Mouse (Mus musculus) forebrain, embryonic 12.5 days (tissue): ENCODE measurements at regions not wholly inside any gene's neighbourhood (a gene's known extent, or its start where the extent isn't known, plus 50 kb on each side); places are given as distances from the start of the nearest gene placed in this dataset.

Experiments
- ATAC-seq: fragments of 200-750 bp; cut with Nextera tagmentation; 2 replicates; pipeline ENCODE4 v1.8.0; 2017; ENCODE audit warnings: moderate TSS enrichment; ENCODE audit not compliant: low FRiP score
- H3K27ac ChIP-seq: fragments of 300-500 bp; sonication (generic); 2 replicates; pipeline ENCODE4 v1.5.1; 2016; ENCODE audit warnings: mild to moderate bottlenecking
- H3K27me3 ChIP-seq: fragments of 300-500 bp; sonication (generic); 2 replicates; pipeline ENCODE4 v1.6.1; 2016; ENCODE audit warnings: mild to moderate bottlenecking
- H3K36me3 ChIP-seq: fragments of 300-500 bp; sonication (generic); replicated peaks from 2 replicates; pipeline ENCODE4 v1.6.1; 2016; ENCODE audit warnings: mild to moderate bottlenecking
- H3K4me1 ChIP-seq: fragments of 300-500 bp; sonication (generic); 2 replicates; pipeline ENCODE4 v1.6.1; 2016
- H3K4me2 ChIP-seq: fragments of 300-500 bp; sonication (generic); 2 replicates; pipeline ENCODE4 v1.6.1; 2016; ENCODE audit warnings: mild to moderate bottlenecking, moderate library complexity
- H3K4me3 ChIP-seq: fragments of 300-500 bp; sonication (generic); replicated peaks from 2 replicates; pipeline ENCODE4 v1.5.1; 2016; ENCODE audit warnings: mild to moderate bottlenecking
- H3K9ac ChIP-seq: fragments of 300-500 bp; sonication (generic); 2 replicates; pipeline ENCODE4 v1.6.1; 2016; ENCODE audit warnings: mild to moderate bottlenecking
- H3K9me3 ChIP-seq: fragments of 300-500 bp; sonication (generic); 2 replicates; pipeline ENCODE4 v1.6.1; 2016
- WGBS: fragments of 180-500 bp; shearing (Covaris S2); methylation state at CpG from one replicate; pipeline ENCODE4 v1.1.7; 2016; 5-methylcytosine and 5-hydroxymethylcytosine counted together

DNA sequence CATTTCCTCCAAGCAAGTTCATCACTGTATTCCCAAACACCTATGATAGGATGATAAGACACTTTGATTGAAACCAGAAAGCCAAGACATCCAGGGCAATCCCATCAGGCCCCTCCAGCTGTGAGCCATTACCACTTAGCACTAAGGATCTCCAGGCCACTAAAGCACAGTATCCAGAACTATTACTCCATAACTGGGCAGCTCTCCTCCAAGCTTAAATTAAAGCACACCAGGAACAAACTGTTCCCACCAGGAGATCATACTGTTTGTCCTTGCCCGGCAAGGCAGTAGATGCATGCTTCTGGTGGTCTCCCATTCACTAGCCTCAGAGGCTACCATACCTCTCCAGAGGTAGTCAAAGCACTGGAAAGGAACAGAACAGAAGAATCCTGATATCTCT is 193.3 kb downstream of the Gm12728 start:
- Histone ChIP-seq H3K27ac (no peak overlapping the region), H3K9me3 (no peaks in the 10 kb centered on the region), H3K4me3 (no peak overlapping the region), H3K36me3 (no peaks in the 10 kb centered on the region), H3K27me3 (no peaks in the 10 kb centered on the region), H3K4me1 (no peaks in the 10 kb centered on the region), H3K9ac (no peak overlapping the region), H3K4me2 (no peak overlapping the region)
- 82% methylated on average over 1 of the region's 1 CpGs for WGBS
- ATAC-seq = no peak

DNA sequence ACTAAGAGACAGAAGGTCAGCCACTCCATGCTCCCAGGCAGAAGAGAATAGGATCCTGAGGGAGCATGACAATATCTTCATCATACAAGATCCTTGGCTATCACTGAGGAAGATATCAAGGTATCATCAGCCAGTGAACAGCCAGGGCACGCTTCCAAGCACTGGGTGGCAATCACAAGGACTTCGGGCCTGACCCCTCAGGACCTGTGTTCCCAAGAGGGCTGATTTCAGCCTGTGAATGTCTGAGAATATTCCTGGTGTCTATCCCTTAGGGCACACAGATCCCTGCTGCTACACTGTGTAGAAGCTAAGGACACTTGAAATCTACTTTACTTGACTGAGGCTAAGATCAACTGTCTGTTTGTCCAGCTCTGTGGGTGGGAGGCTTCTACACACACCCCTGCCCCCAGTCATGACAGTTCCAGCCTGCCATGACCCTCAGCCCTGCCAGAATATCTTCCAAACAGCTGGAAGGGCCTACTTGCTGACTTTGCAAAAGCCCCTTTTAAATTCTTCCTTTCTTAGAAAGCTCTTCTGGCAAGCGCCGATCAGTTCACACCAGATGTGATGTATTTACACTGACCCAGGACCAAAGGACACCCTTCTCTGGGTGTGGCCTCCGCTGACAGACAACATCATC is 198.4 kb downstream of the Gm12728 start:
- WGBS = 82% methylated on average over 5 of the region's 5 CpGs
- Histone ChIP-seq H3K4me1 (no peaks in the 10 kb centered on the region), H3K4me3 (no peak overlapping the region)

DNA sequence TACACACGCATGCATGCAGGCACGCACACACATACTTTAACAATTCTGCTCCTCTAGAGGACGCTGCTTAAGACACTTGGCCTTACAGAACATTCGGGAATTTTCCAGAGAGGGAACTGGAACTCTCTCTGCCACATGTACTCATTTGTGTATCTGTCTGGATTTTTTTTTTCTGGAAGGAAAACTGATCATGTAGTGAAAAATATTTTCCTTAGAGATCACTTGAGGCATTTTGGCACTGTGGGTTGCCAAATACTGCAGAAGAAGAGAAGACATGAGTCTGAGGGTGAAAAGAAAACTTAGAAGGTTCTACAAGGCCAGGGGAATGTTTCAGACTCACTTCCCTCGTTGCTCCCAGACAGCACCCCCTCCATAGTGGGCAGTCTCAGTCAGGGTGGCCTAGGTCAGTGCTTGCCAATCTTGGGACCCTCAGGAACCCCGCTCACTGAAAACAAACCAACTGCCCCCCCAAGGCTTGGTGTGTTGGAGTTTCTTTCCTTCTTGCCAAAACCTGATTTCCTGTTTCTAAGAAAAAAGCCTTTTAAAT is 203.0 kb downstream of the Gm12728 start:
- 82% methylated on average over 6 of the region's 6 CpGs for WGBS
- H3K4me1 ChIP-seq = peaks cover 7% of the 10 kb centered on the region; the same call in 1 of the 2 replicates
- no peaks in the 10 kb centered on the region for H3K27me3 ChIP-seq
- ATAC-seq = no peak
- H3K9me3 ChIP-seq = no peaks in the 10 kb centered on the region
- no peak overlapping the region for H3K9ac ChIP-seq
- no peak overlapping the region for H3K4me2 ChIP-seq
- no peak overlapping the region for H3K4me3 ChIP-seq
- no peak overlapping the region for H3K27ac ChIP-seq
- no peaks in the 10 kb centered on the region for H3K36me3 ChIP-seq

More for the DNA sequence above, 198.4 kb downstream of the Gm12728 start:
- ATAC-seq = no peak
- Histone ChIP-seq H3K36me3 (no peaks in the 10 kb centered on the region), H3K27me3 (no peaks in the 10 kb centered on the region), H3K9ac (no peak overlapping the region), H3K27ac (no peak overlapping the region), H3K9me3 (no peaks in the 10 kb centered on the region), H3K4me2 (no peak overlapping the region)

DNA sequence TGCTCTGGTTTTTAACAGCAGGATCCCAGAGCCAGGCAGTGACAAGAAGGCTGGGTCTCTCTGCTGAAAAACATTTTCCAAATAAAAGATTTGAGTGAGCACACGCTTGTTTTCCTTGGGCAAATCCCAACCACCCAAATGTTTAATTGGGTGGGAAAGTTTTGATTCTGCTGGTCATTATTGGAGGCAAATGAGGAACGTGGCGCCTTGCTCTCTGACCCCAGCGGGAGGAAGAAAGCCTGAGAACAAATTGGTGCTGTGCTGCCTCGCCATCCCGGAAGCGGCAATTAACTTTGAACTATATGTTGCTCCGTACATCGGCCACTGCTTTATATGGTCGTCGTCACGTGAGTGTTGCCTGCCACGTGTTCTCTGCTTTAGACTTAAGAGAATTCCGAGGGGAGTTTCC is 204.7 kb downstream of the Gm12728 start:
- H3K36me3 ChIP-seq = no peaks in the 10 kb centered on the region
- WGBS = 69% methylated on average over 14 of the region's 14 CpGs
- ATAC-seq = no peak
- H3K27ac ChIP-seq = no peak overlapping the region
- H3K9ac ChIP-seq = no peak overlapping the region
- H3K4me1 ChIP-seq = peaks cover 7% of the 10 kb centered on the region; the same call in 1 of the 2 replicates
- no peaks in the 10 kb centered on the region for H3K27me3 ChIP-seq
- H3K9me3 ChIP-seq = no peaks in the 10 kb centered on the region
- H3K4me2 ChIP-seq = no peak overlapping the region
- H3K4me3 ChIP-seq = no peak overlapping the region

DNA sequence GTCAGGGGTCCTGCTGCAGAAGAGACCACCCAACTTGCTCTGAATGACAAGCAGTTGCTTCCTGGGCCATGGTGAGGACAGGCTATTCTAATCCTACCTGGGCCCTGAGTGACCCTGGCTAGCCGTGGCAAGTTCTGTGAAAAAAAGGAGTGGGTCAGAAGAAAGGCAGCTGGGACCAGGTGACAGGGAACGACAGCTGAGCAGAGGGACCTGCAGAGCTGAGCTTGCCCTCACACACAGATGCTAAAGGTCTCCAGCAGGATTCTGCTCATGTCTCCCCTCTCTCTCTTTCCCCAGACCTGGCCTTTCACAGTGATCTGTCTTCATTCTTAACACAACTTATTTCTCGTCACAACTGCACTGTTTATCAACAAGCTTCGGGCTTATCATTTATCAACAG is 206.4 kb downstream of the Gm12728 start:
- no peaks in the 10 kb centered on the region for H3K27me3 ChIP-seq
- no peak overlapping the region for H3K4me3 ChIP-seq
- no peaks in the 10 kb centered on the region for H3K9me3 ChIP-seq
- H3K9ac ChIP-seq = no peak overlapping the region
- no peak overlapping the region for H3K4me2 ChIP-seq
- ATAC-seq = no peak
- H3K36me3 ChIP-seq = no peaks in the 10 kb centered on the region
- no peak overlapping the region for H3K27ac ChIP-seq
- peaks cover 7% of the 10 kb centered on the region; the same call in 1 of the 2 replicates for H3K4me1 ChIP-seq
- WGBS = 84% methylated on average over 4 of the region's 4 CpGs

DNA sequence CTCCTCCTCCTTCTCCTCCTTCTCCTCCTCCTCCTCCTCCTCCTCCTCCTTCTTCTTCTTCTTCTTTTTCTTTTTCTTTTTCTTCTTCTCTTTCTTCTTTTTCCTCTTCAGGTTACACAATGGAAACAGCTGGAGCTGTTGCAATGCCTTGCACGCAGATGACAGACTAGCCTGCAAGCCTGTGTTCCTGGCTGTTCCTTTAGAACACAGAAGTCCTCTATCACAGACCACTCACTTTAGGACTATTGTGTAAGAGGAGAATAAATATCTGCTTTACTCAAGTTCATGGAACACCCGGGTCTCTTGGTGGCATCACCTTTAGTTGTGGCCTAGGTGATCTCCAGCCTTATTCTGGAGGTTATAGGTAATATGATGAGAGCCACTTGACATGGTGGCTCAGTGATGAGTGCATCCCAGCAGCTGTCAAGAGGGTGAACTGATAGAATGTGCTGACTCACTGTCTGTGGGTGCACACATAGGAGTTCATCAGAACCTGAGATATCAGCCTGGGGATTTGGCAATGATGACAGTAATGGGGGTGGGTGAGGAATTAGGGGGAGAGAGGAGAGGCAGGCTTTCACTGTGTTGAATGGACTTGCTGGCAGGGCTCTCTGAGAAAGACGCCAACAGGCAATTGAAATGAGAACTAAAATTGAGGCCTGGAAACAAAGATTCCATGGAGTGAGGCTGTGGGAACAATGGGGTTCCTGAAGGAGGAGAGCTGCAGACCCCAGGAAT is 207.4 kb downstream of the Gm12728 start:
- H3K36me3 ChIP-seq = no peaks in the 10 kb centered on the region
- no peak overlapping the region for H3K4me2 ChIP-seq
- no peaks in the 10 kb centered on the region for H3K9me3 ChIP-seq
- no peak overlapping the region for H3K27ac ChIP-seq
- 57% methylated on average over 3 of the region's 3 CpGs for WGBS
- H3K4me3 ChIP-seq = no peak overlapping the region
- peaks cover 7% of the 10 kb centered on the region; the same call in 1 of the 2 replicates for H3K4me1 ChIP-seq
- ATAC-seq = no peak
- H3K27me3 ChIP-seq = no peaks in the 10 kb centered on the region
- H3K9ac ChIP-seq = no peak overlapping the region

DNA sequence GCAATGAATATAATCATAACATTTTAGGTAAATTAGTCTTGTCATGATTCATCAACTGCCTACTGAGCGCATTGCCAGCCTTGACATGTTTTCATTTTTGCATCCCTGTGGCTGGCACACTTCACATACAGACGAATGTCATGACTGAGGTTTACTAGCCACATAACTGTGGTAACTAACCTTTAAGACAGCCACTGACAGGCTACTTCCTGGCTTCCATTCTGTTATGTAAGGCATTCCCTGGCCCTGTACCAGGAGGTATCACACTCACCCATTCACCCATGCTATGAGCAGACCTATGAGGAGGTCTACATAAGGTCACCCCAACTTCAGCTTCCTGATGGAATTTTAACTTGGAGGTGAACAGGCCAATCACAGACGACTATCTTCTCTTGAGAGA is 212.8 kb downstream of the Gm12728 start:
- H3K36me3 ChIP-seq = no peaks in the 10 kb centered on the region
- H3K4me3 ChIP-seq = no peak overlapping the region
- ATAC-seq = no peak
- no peak overlapping the region for H3K9ac ChIP-seq
- no peak overlapping the region for H3K27ac ChIP-seq
- H3K9me3 ChIP-seq = no peaks in the 10 kb centered on the region
- peaks cover 2% of the 10 kb centered on the region; the same call in 1 of the 2 replicates for H3K4me1 ChIP-seq
- no peak overlapping the region for H3K4me2 ChIP-seq
- WGBS = 90% methylated on average over 3 of the region's 3 CpGs
- H3K27me3 ChIP-seq = no peaks in the 10 kb centered on the region

DNA sequence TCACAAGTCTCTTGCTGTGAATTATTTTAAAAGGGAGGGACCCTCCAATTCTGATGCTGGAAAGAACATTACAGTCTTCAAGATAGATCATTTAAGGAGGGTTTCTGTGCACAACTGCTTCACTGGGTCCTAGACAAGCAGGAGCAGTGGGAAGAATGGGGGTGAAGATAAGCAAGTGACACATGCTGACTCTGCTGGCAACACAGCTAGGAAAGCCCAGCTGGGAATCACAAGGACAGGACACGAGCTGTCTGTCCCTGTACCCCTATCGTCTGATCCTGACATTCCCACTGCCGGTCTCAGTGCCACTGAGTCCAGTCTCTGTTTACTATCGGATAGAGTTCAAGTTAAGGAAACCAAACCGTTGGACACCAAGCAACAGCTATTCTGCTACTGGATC is 216.3 kb downstream of the Gm12728 start:
- ATAC-seq = no peak
- H3K9me3 ChIP-seq = no peaks in the 10 kb centered on the region
- WGBS = 89% methylated on average over 5 of the region's 5 CpGs

DNA sequence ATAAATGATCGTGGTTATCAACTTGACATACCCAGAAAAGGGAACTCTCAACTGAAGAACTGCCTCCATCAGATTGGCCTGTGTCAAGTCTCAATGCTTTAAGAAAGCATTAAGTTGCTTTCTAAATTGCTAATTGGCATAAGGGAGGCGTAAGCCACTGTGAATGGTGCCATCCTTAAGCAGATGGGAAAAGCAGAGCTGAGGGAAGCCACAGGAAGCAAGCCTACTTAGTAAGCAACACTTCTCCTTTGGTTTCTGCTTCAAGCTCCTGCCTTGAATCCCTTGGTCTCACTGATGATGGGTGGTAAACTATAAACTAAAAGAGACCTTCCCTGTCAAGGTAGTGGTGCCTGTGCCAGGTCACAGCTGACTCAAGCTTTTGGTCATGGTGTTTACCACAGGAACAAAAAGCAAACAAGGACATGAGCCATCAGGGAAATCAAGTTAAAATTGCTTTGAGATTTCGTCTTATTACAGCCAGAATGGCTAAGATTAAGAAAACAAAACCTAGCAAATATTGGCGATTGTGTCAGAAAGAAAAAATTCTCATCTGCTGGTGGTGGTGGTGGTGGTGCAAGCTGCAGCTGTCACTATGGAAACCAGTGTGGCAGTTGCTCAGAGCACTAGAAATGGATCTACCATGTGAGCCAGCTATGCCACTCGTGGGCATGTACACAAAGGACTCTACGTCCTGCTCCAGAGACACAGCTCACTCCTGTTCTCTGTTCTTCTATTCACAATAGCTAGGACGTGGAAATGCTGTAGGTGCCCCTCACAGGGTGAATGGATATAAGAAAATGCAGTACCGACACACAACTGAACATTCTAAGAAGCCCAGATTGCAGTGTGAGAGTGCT is 217.9 kb downstream of the Gm12728 start:
- no peaks in the 10 kb centered on the region for H3K9me3 ChIP-seq
- no peak overlapping the region for H3K27ac ChIP-seq
- H3K27me3 ChIP-seq = no peaks in the 10 kb centered on the region
- no peak overlapping the region for H3K4me2 ChIP-seq
- 0 out of 2 replicates have a peak, but pooled peaks cover 3% of the 10 kb centered on the region for H3K4me1 ChIP-seq
- H3K36me3 ChIP-seq = no peaks in the 10 kb centered on the region
- 74% methylated on average over 8 of the region's 8 CpGs for WGBS
- no peak overlapping the region for H3K4me3 ChIP-seq
- H3K9ac ChIP-seq = no peak overlapping the region
- no peak for ATAC-seq

More for the DNA sequence above, 216.3 kb downstream of the Gm12728 start:
- H3K27ac ChIP-seq = no peak overlapping the region
- H3K4me3 ChIP-seq = no peak overlapping the region
- no peaks in the 10 kb centered on the region for H3K27me3 ChIP-seq
- no peaks in the 10 kb centered on the region for H3K36me3 ChIP-seq
- no peak overlapping the region for H3K9ac ChIP-seq
- no peak overlapping the region for H3K4me2 ChIP-seq
- 0 out of 2 replicates have a peak, but pooled peaks cover 3% of the 10 kb centered on the region for H3K4me1 ChIP-seq

DNA sequence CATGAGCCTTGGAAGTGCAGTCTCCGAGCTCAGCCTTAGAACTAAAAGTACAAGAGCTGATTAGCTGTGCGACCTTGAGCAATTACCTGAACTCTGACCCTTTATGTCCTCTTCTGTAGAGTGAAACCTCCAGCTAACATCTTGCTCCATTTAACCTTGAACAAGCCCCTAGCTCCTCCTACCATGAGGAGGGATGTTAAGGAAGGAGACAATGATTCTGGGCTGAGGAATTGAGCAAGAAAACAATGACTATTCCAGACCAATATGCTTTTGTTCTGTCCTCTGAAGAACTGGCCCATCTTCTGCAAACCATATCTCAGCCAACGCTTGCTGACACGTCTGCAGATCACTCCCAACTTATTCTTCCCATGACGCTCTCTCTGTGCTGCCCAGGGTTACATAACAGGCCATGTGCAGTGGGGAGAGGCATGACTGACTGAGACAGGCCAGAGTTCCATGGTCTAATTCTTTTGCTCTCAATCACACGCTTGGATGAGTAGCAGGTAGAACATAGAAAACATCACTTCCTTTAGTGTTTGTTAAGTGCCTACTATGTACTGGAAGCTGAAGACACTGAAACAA is 227.5 kb downstream of the Gm12728 start:
- 92% methylated on average over 6 of the region's 6 CpGs for WGBS
- Histone ChIP-seq H3K4me1 (no peaks in the 10 kb centered on the region), H3K9me3 (no peaks in the 10 kb centered on the region), H3K9ac (no peak overlapping the region), H3K36me3 (no peaks in the 10 kb centered on the region), H3K4me3 (no peak overlapping the region), H3K27me3 (no peaks in the 10 kb centered on the region), H3K4me2 (no peak overlapping the region), H3K27ac (no peak overlapping the region)
- no peak for ATAC-seq

DNA sequence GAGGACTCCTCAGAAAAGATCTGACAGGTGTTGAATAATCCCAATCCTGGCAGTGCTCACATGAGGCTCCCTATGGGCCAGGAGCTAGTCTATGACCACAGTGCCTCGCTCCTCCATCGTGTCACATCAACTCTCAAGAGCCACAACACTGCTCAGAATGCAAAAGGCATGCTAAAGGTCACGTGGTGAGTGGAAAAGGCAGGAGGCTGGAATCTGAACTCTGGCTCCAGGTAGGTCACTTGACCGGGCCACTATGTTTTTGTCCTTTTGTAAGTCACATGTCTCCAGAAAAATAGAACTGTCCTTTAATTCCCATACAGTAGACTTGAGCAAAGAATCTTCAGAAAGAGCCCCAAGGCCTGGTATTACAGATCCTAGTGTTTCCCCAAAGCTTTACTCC is 229.3 kb downstream of the Gm12728 start:
- Histone ChIP-seq H3K27ac (no peak overlapping the region), H3K4me3 (no peak overlapping the region), H3K9ac (no peak overlapping the region), H3K9me3 (no peaks in the 10 kb centered on the region), H3K27me3 (no peaks in the 10 kb centered on the region), H3K36me3 (no peaks in the 10 kb centered on the region), H3K4me1 (no peaks in the 10 kb centered on the region), H3K4me2 (no peak overlapping the region)
- WGBS = 83% methylated on average over 4 of the region's 4 CpGs
- ATAC-seq = no peak

DNA sequence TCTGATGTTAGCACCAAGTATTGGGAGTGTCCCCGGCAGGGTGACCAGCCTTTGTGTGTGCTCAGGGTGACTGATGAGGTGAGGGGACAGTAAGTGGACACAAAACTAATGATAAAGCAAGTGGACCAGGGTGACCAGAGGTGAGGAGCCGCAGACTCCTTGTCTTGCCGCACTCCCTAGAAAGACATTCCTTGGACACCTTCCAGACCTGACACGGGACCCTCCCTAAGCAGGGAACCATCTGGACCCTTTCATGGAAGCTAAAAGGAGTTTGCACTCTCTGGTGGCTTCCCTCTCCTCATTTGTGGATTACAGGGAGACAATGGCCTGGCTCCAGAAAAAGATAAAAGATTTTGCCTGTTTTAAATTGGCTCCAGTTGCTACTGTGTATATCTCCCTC is 230.7 kb downstream of the Gm12728 start:
- ATAC-seq = no peak
- no peak overlapping the region for H3K4me3 ChIP-seq
- no peaks in the 10 kb centered on the region for H3K4me1 ChIP-seq
- no peaks in the 10 kb centered on the region for H3K27me3 ChIP-seq
- H3K27ac ChIP-seq = no peak overlapping the region
- H3K9me3 ChIP-seq = no peaks in the 10 kb centered on the region
- no peak overlapping the region for H3K4me2 ChIP-seq
- WGBS = 69% methylated on average over 4 of the region's 4 CpGs
- H3K9ac ChIP-seq = no peak overlapping the region
- no peaks in the 10 kb centered on the region for H3K36me3 ChIP-seq
